Mouse (Mus musculus) forebrain, embryonic 12.5 days (tissue): ENCODE measurements around the gene Lrrc32. TPM values are rescaled to one million over a fixed set of nuclear protein-coding genes. Genes with fewer than 3 reads are reported as not detected.

Experiments
- ATAC-seq: fragments of 200-750 bp; cut with Nextera tagmentation; 2 replicates; pipeline ENCODE4 v1.8.0; 2017; ENCODE audit warnings: moderate TSS enrichment; ENCODE audit not compliant: low FRiP score
- H3K27ac ChIP-seq: fragments of 300-500 bp; sonication (generic); 2 replicates; pipeline ENCODE4 v1.5.1; 2016; ENCODE audit warnings: mild to moderate bottlenecking
- H3K27me3 ChIP-seq: fragments of 300-500 bp; sonication (generic); 2 replicates; pipeline ENCODE4 v1.6.1; 2016; ENCODE audit warnings: mild to moderate bottlenecking
- H3K36me3 ChIP-seq: fragments of 300-500 bp; sonication (generic); replicated peaks from 2 replicates; pipeline ENCODE4 v1.6.1; 2016; ENCODE audit warnings: mild to moderate bottlenecking
- H3K4me1 ChIP-seq: fragments of 300-500 bp; sonication (generic); 2 replicates; pipeline ENCODE4 v1.6.1; 2016
- H3K4me2 ChIP-seq: fragments of 300-500 bp; sonication (generic); 2 replicates; pipeline ENCODE4 v1.6.1; 2016; ENCODE audit warnings: mild to moderate bottlenecking, moderate library complexity
- H3K4me3 ChIP-seq: fragments of 300-500 bp; sonication (generic); replicated peaks from 2 replicates; pipeline ENCODE4 v1.5.1; 2016; ENCODE audit warnings: mild to moderate bottlenecking
- H3K9ac ChIP-seq: fragments of 300-500 bp; sonication (generic); 2 replicates; pipeline ENCODE4 v1.6.1; 2016; ENCODE audit warnings: mild to moderate bottlenecking
- H3K9me3 ChIP-seq: fragments of 300-500 bp; sonication (generic); 2 replicates; pipeline ENCODE4 v1.6.1; 2016
- WGBS: fragments of 180-500 bp; shearing (Covaris S2); methylation state at CpG from one replicate; pipeline ENCODE4 v1.1.7; 2016; 5-methylcytosine and 5-hydroxymethylcytosine counted together
- polyA plus RNA-seq: library from polyadenylated mRNA; unstranded; fragments of >200 nt; fragmentation: Nextera tagmentation; extraction: Ambion mirVana; gene quantifications from 2 replicates; pipeline ENCODE4 v1.2.1, GENCODE M21; 2016

Lrrc32 gene
- polyA plus RNA-seq, 1 experiment from 2014 or later: 3.4 TPM

DNA sequence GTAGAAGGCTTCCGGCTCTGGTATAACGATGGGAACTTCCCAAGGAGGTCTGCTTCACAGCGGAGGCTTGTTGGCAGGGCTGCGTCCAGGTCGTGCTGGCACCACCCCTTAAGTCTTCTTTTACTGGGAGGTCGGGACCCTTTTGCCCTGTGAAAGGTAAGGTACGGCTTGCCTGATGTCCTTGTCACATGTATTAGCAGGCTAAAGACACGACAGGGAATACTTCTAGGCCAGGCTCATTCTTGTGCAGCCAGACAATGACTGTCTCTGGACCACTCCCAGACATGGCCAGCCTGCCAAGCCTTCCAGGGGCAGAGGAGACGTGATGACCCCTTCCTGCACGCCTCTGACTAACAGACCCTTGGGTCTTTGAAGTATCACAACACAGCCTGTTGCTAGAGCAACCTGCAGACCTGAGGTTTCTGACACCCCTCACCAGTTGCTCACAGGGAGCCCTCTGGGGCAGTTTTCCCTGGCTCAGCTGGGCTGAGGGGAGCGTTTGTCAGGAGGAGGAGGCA, 54.8 kb downstream of the Lrrc32 start:
- H3K9ac ChIP-seq: no peak overlapping the region
- no peak for ATAC-seq
- whole genome bisulfite sequencing: 58% methylated on average over 11 of the region's 11 CpGs
- no peak overlapping the region for H3K4me2 ChIP-seq
- no peaks in the 10 kb centered on the region for H3K36me3 ChIP-seq
- no peaks in the 10 kb centered on the region for H3K9me3 ChIP-seq
- H3K27me3 ChIP-seq: no peaks in the 10 kb centered on the region
- H3K4me1 ChIP-seq: peaks cover 3% of the 10 kb centered on the region; the same call in 1 of the 2 replicates
- H3K27ac ChIP-seq: no peak overlapping the region
- no peak overlapping the region for H3K4me3 ChIP-seq

DNA sequence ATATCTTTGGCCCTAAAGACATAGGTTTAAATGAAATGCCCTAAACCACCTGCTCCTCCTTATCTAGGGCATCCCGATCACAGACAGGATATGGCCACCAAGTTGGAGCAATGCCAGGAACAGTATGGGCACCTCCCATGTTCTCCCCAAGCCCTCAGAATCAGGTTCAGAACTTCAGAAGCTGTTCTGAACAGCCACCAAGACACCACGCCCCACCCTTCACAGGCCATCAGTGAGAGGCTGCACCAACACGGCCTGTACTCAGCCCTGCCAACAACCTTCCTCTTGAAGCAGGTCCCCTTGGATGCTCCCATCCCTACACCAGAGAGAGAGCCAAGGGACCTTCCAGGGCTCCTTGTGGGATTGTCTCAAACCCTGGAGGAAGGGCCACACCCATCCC, 55.5 kb downstream of the Lrrc32 start:
- Histone ChIP-seq H3K4me1 (peaks cover 3% of the 10 kb centered on the region; the same call in 1 of the 2 replicates), H3K27ac (no peak overlapping the region), H3K4me3 (no peak overlapping the region), H3K36me3 (no peaks in the 10 kb centered on the region), H3K9me3 (no peaks in the 10 kb centered on the region), H3K27me3 (no peaks in the 10 kb centered on the region), H3K9ac (no peak overlapping the region), H3K4me2 (no peak overlapping the region)
- 82% methylated on average over 3 of the region's 3 CpGs for WGBS
- ATAC-seq: no peak

DNA sequence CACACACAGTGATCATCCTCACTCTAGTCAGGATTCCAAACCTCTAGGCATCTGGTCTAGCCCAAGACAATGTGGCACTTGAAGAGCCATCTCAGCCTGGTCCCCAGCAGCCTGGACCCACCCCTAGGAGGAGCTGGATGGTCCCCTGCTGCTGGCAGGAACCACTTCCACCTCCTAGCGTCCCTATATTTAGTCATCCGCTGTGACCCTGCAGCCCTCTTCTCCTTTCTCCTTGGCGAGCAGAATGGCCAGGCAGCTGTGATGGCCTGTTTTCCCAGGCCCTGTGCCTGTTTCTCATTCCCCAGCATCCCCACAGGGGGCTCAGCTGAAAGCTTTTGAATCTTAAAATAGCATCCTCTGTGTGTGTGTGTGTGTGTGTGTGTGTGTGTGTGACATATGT, 59.8 kb downstream of the Lrrc32 start:
- no peaks in the 10 kb centered on the region for H3K27me3 ChIP-seq
- 56% methylated on average over 3 of the region's 3 CpGs for WGBS
- no peak overlapping the region for H3K27ac ChIP-seq
- H3K9me3 ChIP-seq: no peaks in the 10 kb centered on the region
- no peaks in the 10 kb centered on the region for H3K4me1 ChIP-seq
- H3K9ac ChIP-seq: no peak overlapping the region
- H3K36me3 ChIP-seq: no peaks in the 10 kb centered on the region
- ATAC-seq: no peak
- no peak overlapping the region for H3K4me2 ChIP-seq
- no peak overlapping the region for H3K4me3 ChIP-seq

DNA sequence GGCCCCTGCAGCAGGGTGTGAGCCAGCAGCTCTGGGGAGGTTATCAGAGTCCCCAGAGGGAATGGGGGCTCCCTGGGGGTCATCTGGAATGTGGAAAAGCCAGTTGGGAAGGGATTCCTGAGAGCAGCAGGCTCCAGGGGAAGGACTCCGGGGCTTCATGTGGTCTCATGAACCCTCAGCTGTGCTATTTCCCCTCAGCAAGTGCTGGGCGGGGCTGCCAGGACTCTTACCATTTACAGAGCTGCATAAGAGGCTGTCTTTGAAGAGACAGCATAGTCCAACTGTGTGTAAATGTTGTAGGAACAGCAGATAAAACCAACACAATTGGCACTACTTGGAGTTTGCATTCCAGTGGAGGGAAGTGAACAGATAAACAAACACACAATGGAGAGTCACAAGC, 61.5 kb downstream of the Lrrc32 start:
- ATAC-seq: no peak
- Histone ChIP-seq H3K4me3 (no peak overlapping the region), H3K9ac (no peak overlapping the region), H3K4me2 (no peak overlapping the region), H3K27me3 (no peaks in the 10 kb centered on the region), H3K4me1 (no peaks in the 10 kb centered on the region), H3K36me3 (no peaks in the 10 kb centered on the region), H3K27ac (peak overlapping the region; percentile 19; the same call in 1 of the 2 replicates), H3K9me3 (no peaks in the 10 kb centered on the region)
- 59% methylated on average over 2 of the region's 2 CpGs for WGBS

DNA sequence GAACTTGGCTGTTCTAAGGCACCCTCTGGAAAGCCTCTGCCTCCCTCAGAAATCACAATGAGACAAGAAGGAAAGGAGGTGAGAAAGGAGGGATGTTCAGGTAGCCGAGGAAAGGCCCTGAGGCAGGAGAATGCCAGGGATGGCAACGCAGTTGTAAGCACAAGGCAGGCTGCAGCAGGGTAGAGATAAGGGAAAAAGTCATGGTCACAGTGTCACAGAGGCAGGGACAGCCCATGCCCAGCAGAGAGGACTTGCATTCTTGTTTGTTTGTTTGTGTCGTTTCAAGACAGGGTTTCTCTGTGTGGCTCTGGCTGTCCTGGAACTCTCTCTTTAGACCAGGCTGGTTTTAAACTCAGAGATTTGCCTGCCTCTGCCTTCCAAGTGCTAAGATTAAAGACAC, 62.0 kb downstream of the Lrrc32 start:
- ATAC-seq: no peak
- Histone ChIP-seq H3K4me2 (no peak overlapping the region), H3K4me1 (no peaks in the 10 kb centered on the region), H3K27me3 (no peaks in the 10 kb centered on the region), H3K36me3 (no peaks in the 10 kb centered on the region), H3K9me3 (no peaks in the 10 kb centered on the region), H3K4me3 (no peak overlapping the region), H3K27ac (no peak overlapping the region), H3K9ac (no peak overlapping the region)
- WGBS: 81% methylated on average over 3 of the region's 3 CpGs

Other genes starting within 250 kb of the Lrrc32 start
- 10.6 and 11.7 TPM in 2 replicates for gene Acer3, start 168.1 kb upstream of the Lrrc32 start, polyA plus RNA-seq
- gene Tsku, start 128.0 kb upstream of the Lrrc32 start, polyA plus RNA-seq: 6.5 and 7.7 TPM in 2 replicates
- not detected in 2 replicates for gene Gucy2d, start 48.9 kb upstream of the Lrrc32 start, polyA plus RNA-seq
- 39.7 and 56.7 TPM in 2 replicates for gene Emsy, start 167.5 kb downstream of the Lrrc32 start, polyA plus RNA-seq
- 72.6 and 76.1 TPM in 2 replicates for gene Thap12, start 213.8 kb downstream of the Lrrc32 start, polyA plus RNA-seq